Mouse (Mus musculus) G1E (cell line): ENCODE measurements around the gene Polr2m. TPM values are rescaled to one million over a fixed set of nuclear protein-coding genes. Genes with fewer than 3 reads are reported as not detected.

Experiments
- ATAC-seq: 2 replicates; pipeline ENCODE4 v1.8.0; 2016; ENCODE audit warnings: mild to moderate bottlenecking; ENCODE audit not compliant: insufficient number of reproducible peaks, poor library complexity, low FRiP score, severe bottlenecking; ENCODE audit errors: extremely low read depth
- DNase-seq: peaks from one replicate; pipeline ENCODE4 v3.0.0; 2012; ENCODE audit warnings: low spot score
- H3K27me3 ChIP-seq: 2 replicates; pipeline ENCODE4 v1.6.1; 2012; ENCODE audit warnings: mild to moderate bottlenecking, low read length, inconsistent platforms; ENCODE audit not compliant: insufficient read depth
- H3K36me3 ChIP-seq: replicated peaks from 2 replicates; pipeline ENCODE3; 2012; ENCODE audit warnings: mild to moderate bottlenecking, inconsistent platforms
- H3K4me1 ChIP-seq: 2 replicates; pipeline ENCODE4 v1.6.1; 2012; ENCODE audit warnings: low read depth, low read length, inconsistent platforms, mixed read lengths; ENCODE audit not compliant: insufficient read depth
- H3K4me3 ChIP-seq: 2 replicates; pipeline ENCODE4 v1.5.1; 2012; ENCODE audit warnings: low read depth, mild to moderate bottlenecking, inconsistent platforms, low read length, moderate library complexity, mixed read lengths
- H3K9me3 ChIP-seq: replicated peaks from 2 replicates; pipeline ENCODE4 v1.6.1; 2012; ENCODE audit warnings: inconsistent platforms
- CTCF ChIP-seq: IDR thresholded peaks from 2 replicates; pipeline ENCODE4 v1.5.1; 2012; ENCODE audit warnings: low read depth, low read length, inconsistent platforms, mixed read lengths
- GATA1 ChIP-seq: IDR thresholded peaks from 2 replicates; pipeline ENCODE4 v1.6.1; 2012; ENCODE audit warnings: borderline replicate concordance, low read length, inconsistent platforms, mixed read lengths
- GATA2 ChIP-seq: IDR thresholded peaks from 2 replicates; pipeline ENCODE4 v1.6.1; 2012; ENCODE audit warnings: low read depth, low read length, inconsistent platforms, borderline replicate concordance
- POLR2AphosphoS5 ChIP-seq: IDR thresholded peaks from 2 replicates; pipeline ENCODE4 v1.6.1; 2012; ENCODE audit warnings: low read depth, low read length, inconsistent platforms; ENCODE audit not compliant: insufficient replicate concordance
- TAL1 ChIP-seq: conservative IDR thresholded peaks from 2 replicates; pipeline ENCODE4 v1.6.1; 2012; ENCODE audit warnings: low read depth, low read length, inconsistent platforms, mixed read lengths
- polyA plus RNA-seq: library from polyadenylated mRNA; stranded (reverse); fragments of >175 nt; gene quantifications from 2 replicates; pipeline ENCODE4 v1.2.3, GENCODE M21; 2012
- total RNA-seq, 2 experiments: library from RNA; stranded (forward) in 1 of 2; stranded (reverse) in 1 of 2; fragments of 200-1000 nt in 1 of 2; fragments of >200 nt in 1 of 2; fragmentation: Nextera tagmentation in 1 of 2; gene quantifications; 2 replicates each; pipeline ENCODE4 v1.2.3; 2014 to 2017

The Polr2m gene
- total and polyA plus RNA-seq, 3 experiments, result 151 to 604 (median 207) TPM

DNA sequence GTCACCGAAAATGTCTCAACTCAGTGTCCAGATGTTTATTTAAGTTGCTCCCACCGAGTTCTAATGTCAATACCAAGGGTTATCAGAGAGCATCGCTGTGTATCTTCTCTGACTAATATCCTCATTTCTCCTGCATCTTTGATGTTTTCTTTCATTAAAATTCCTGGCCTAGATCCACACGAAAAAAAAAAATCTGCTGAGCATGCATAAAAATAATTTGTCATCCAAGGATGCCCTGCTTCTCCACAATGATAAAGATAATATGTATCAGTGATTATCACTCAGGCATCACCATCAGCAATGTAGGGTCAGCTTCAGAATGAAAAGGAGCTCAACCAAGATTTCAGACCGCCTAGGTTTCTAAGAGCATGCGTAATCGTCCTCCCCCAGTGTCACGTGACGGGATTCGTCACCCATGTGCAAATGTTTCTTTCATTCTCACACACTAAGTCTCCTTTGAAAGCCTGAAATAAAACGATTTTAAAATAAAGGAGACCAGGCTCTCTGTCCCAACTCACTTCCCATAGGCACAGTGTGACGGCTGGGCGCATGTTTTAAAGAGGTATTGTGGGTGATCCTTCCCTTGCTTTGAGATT, 22.6 kb downstream of the Polr2m start:
- DNase-seq (no peak), ATAC-seq (no peak)
- Histone ChIP-seq H3K4me3 (no peak overlapping the region), H3K4me1 (no peaks in the 10 kb centered on the region), H3K9me3 (no peaks in the 10 kb centered on the region), H3K27me3 (peaks cover 13% of the 10 kb centered on the region), H3K36me3 (no peaks in the 10 kb centered on the region)
- TF ChIP-seq GATA2 (no peak), CTCF (no peak), GATA1 (no peak), POLR2AphosphoS5 (no peak), TAL1 (no peak)

DNA sequence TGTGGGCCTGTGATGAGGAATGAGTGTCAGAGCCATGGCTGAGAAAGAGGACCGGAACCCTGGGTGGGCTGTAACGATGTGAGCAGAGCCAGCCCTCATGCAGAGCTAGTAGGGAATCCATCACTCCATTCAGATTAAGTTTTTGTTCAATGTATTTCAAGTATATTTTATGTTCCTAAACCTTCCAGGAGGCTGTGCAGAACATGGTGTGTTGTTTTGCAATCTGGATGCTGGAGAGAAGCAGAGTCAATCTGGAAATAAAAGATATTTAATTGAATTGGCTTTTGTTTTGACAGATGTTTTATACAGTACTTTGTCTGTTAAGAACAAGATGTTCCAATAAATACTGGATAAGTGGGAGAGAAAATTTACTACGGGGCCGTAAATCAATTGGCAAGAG, 29.0 kb downstream of the Polr2m start:
- no peak for DNase-seq
- Histone ChIP-seq H3K36me3 (no peaks in the 10 kb centered on the region), H3K4me1 (peaks cover 4% of the 10 kb centered on the region; the same call in 1 of the 2 replicates), H3K4me3 (no peak overlapping the region), H3K27me3 (peaks cover 27% of the 10 kb centered on the region), H3K9me3 (no peaks in the 10 kb centered on the region)
- TF ChIP-seq POLR2AphosphoS5 (no peak), GATA1 (no peak), TAL1 (no peak), CTCF (no peak), GATA2 (no peak)
- ATAC-seq, result no peak

DNA sequence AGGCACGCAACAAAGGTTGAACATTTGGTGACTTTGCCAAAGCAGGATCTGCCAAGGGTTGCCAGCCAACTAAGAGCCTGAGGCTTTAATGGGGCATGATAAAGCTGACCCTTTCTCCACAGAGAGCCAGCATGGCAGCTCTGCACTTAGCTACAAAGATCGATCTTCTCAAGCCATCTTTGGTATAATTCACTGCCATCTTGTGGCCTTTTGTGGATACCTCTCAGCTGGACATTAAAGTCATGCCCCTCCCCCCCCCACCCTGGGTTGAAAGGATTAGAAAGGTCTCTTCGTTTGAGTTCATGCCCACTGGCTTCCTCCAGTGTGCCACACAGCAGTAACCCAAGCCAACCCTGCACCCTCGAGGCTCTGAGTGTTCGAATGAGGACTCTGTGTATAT, 31.8 kb downstream of the Polr2m start:
- peaks cover 30% of the 10 kb centered on the region for H3K27me3 ChIP-seq
- no peak for DNase-seq
- H3K36me3 ChIP-seq, result no peaks in the 10 kb centered on the region
- no peak for TF ChIP-seq CTCF
- no peak for TF ChIP-seq TAL1
- TF ChIP-seq GATA1, result no peak
- TF ChIP-seq GATA2, result no peak
- no peak for TF ChIP-seq POLR2AphosphoS5
- H3K9me3 ChIP-seq, result no peaks in the 10 kb centered on the region
- ATAC-seq, result no peak
- H3K4me1 ChIP-seq, result peaks cover 4% of the 10 kb centered on the region; the same call in 1 of the 2 replicates
- no peak overlapping the region for H3K4me3 ChIP-seq

DNA sequence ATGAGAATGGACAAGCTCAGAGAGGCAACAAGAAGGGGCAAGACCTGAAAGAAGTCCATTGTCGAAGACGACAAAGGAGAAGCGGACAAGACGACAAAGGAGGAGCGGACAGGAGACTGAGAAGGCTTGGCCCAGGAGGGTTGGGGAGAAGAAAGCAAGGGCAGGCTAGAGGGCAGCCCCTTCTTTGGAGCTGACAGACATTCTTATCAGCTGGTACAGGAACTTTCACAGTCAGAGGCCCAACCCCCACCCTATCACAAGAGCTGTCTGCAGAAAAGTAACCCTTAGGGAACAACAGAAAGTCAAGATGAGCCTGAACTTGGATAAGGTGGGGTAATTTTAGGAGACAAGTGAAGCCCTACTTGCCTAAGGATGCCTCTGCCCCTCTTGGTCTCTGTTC, 32.4 kb downstream of the Polr2m start:
- Histone ChIP-seq H3K4me1 (peaks cover 4% of the 10 kb centered on the region; the same call in 1 of the 2 replicates), H3K27me3 (peaks cover 25% of the 10 kb centered on the region), H3K9me3 (no peaks in the 10 kb centered on the region), H3K4me3 (no peak overlapping the region), H3K36me3 (no peaks in the 10 kb centered on the region)
- TF ChIP-seq GATA2, result no peak
- TF ChIP-seq GATA1, result no peak
- no peak for TF ChIP-seq CTCF
- no peak for TF ChIP-seq POLR2AphosphoS5
- TF ChIP-seq TAL1, result no peak
- no peak for DNase-seq
- no peak for ATAC-seq

DNA sequence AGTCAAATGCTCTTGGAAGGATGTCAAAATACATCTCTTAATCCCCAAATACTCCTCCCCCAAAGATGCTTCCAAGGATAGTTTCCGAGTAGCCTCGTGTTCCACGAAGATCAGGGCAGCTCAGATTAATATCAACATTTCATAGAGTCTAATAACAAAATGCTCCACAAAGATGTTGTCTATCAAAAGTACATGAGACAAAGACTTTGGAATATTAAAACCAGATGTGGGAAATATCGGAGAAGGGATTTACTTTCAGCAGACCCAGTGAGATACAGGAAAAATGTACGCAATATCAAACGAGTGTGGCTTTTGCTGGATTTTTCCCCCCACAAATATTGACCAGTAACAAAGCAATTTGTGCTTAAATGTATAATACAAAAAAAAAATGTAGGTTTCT, 35.1 kb downstream of the Polr2m start:
- ATAC-seq, result no peak
- Histone ChIP-seq H3K4me3 (no peak overlapping the region), H3K36me3 (no peaks in the 10 kb centered on the region), H3K27me3 (peaks cover 30% of the 10 kb centered on the region), H3K4me1 (peaks cover 4% of the 10 kb centered on the region; the same call in 1 of the 2 replicates), H3K9me3 (no peaks in the 10 kb centered on the region)
- no peak for DNase-seq
- TF ChIP-seq GATA1 (no peak), POLR2AphosphoS5 (no peak), TAL1 (no peak), GATA2 (no peak), CTCF (no peak)

DNA sequence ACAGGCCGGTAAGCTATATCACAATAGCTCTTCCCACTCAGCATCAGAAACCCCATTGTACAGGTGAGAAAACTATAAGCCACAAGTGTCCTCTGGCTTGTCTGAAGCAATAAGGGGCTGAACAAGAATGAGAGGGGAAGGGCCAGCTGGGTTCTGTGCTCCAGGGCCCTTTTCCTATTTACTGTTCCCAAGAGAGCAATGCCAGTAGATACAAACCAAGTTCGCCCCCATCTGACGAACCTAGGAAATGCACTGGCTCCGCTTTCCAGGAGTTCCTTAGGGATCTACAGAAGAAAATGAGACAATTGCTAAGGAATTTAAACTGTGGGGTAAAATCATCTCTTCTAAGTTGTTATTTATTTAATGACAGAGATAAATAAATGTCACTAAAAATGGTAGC, 38.2 kb downstream of the Polr2m start:
- no peaks in the 10 kb centered on the region for H3K4me1 ChIP-seq
- H3K27me3 ChIP-seq, result peaks cover 20% of the 10 kb centered on the region
- no peak for TF ChIP-seq GATA1
- TF ChIP-seq CTCF, result no peak
- no peak for TF ChIP-seq POLR2AphosphoS5
- no peak overlapping the region for H3K4me3 ChIP-seq
- DNase-seq (no peak), ATAC-seq (no peak)
- H3K9me3 ChIP-seq, result no peaks in the 10 kb centered on the region
- H3K36me3 ChIP-seq, result no peaks in the 10 kb centered on the region
